Mouse (Mus musculus) bone marrow macrophage, adult 2 months (primary cell): ENCODE measurements around the gene Dzank1. TPM values are rescaled to one million over a fixed set of nuclear protein-coding genes. Genes with fewer than 3 reads are reported as not detected.

Experiments
- H3K27ac ChIP-seq: 2 replicates; pipeline ENCODE4 v1.5.1; 2012; ENCODE audit warnings: low read depth, low read length; ENCODE audit not compliant: insufficient read depth
- H3K4me1 ChIP-seq: 2 replicates; pipeline ENCODE4 v1.6.1; 2012; ENCODE audit warnings: low read length; ENCODE audit not compliant: control insufficient read depth, insufficient read depth
- H3K4me3 ChIP-seq: 2 replicates; pipeline ENCODE4 v1.5.1; 2012; ENCODE audit warnings: mild to moderate bottlenecking, low read length, moderate library complexity; ENCODE audit not compliant: insufficient read depth
- CTCF ChIP-seq: IDR thresholded peaks from 2 replicates; pipeline ENCODE4 v1.5.1; 2012; ENCODE audit warnings: low read depth, mild to moderate bottlenecking, low read length, moderate library complexity
- POLR2A ChIP-seq: IDR thresholded peaks from 2 replicates; pipeline ENCODE4 v1.6.1; 2012; ENCODE audit warnings: mild to moderate bottlenecking, low read depth, low read length, borderline replicate concordance
- polyA plus RNA-seq: library from polyadenylated mRNA; stranded (reverse); fragments of >200 nt; gene quantifications from 2 replicates; pipeline ENCODE4 v1.2.4, GENCODE M21; 2012; ENCODE audit not compliant: missing spikeins, insufficient read depth, insufficient read length

Dzank1 gene
- polyA plus RNA-seq, 1 experiment = 1.1 TPM

DNA sequence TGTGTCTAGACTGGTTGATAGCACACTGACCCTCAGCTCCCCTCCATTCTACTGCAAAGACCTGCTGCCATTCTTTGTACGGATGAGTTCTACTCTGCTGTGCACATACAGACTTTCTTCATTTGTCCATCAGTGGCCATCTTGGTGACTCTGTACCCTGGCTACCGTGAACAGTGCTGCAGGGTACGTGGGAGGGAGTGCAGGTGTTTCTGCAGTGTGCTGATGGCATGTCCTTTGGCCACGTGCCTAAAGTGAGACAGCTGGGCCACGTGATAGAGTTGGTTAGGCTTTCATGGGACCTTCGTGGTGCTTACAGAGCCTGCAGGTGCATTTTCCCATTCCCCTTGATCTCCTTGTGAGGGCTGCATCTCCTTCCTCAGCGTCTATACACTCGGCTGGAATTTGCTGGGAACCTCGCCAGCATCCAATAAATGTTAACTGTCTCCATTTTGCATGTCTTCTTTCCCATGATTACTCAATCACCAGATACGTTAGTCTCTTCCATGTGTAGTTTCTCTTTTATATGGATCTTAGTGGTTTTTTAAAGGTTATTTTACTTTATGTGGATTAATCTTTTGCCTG lies 105.0 kb downstream of the Dzank1 start:
- Histone ChIP-seq H3K4me3 (no peak overlapping the region), H3K4me1 (no peaks in the 10 kb centered on the region), H3K27ac (no peak overlapping the region)
- TF ChIP-seq POLR2A (no peak), CTCF (no peak)

Other genes with a start within 250 kb of the Dzank1 start
- gene Ovol2, start 195.3 kb downstream of the Dzank1 start, polyA plus RNA-seq = not detected in 2 replicates
- 23.7 and 33.0 TPM in 2 replicates for gene Kat14, start 158.4 kb downstream of the Dzank1 start, polyA plus RNA-seq
- 3.6 TPM in 1 of 2 replicates, not detected in the other for gene Pet117, start 158.4 kb downstream of the Dzank1 start, polyA plus RNA-seq
- 13.6 and 15.0 TPM in 2 replicates for gene Polr3f, start 304 bp upstream of the Dzank1 start, polyA plus RNA-seq
- 21.9 and 24.9 TPM in 2 replicates for gene Rbbp9, start 23.5 kb upstream of the Dzank1 start, polyA plus RNA-seq
- gene Sec23b, start 28.8 kb upstream of the Dzank1 start, polyA plus RNA-seq = 36.5 and 39.7 TPM in 2 replicates
- 26.5 and 29.8 TPM in 2 replicates for gene Smim26, start 66.6 kb upstream of the Dzank1 start, polyA plus RNA-seq
- 9.0 and 10.8 TPM in 2 replicates for gene Dtd1, start 72.5 kb upstream of the Dzank1 start, polyA plus RNA-seq